Mouse (Mus musculus): ENCODE measurements around the gene Sys1.

The Sys1 gene

GRCm38 (mm10) chr2:164456864-164457300 lies at the start of gene Sys1:
Sys1 (plus strand) TSS chr2:164456964.
- in situ Hi-C loops (cut with MboI; ENCODE audit: unreplicated experiment in 2 of 2) = loop anchor here (5.0 kb wide), 2 partner anchors 40 to 270 kb away; no protein-coding TSS in a partner anchor

GRCm38 (mm10) chr2:164407708-164408107 lies 49.1 kb upstream of the Sys1 start:
- in situ Hi-C loops (cut with MboI; ENCODE audit: unreplicated experiment in 2 of 2) = no loop called here

- in situ Hi-C loops (cut with MboI; ENCODE audit: unreplicated experiment in 2 of 2) = loop anchor here in 1 of 2 experiments (5.0 kb wide), 1 partner anchor 308 kb away; no protein-coding TSS in a partner anchor
These were observed 42.6 kb upstream of the Sys1 start for GRCm38 (mm10) chr2:164414167-164414566.

- in situ Hi-C loops (cut with MboI; ENCODE audit: unreplicated experiment in 2 of 2) = loop anchor here in 1 of 2 experiments (5.0 kb wide), 1 partner anchor 308 kb away; no protein-coding TSS in a partner anchor
These were observed 42.2 kb upstream of the Sys1 start for GRCm38 (mm10) chr2:164414581-164414980.

- in situ Hi-C loops (cut with MboI; ENCODE audit: unreplicated experiment in 2 of 2) = loop anchor here (5.0 kb wide), 3 partner anchors 40 to 310 kb away; partner anchors contain the start of gene Sys1 (in 2 of the 2)
These were observed 39.6 kb upstream of the Sys1 start for GRCm38 (mm10) chr2:164417198-164417597.

GRCm38 (mm10) chr2:164418308-164418875 lies 38.4 kb upstream of the Sys1 start:
- in situ Hi-C loops (cut with MboI; ENCODE audit: unreplicated experiment in 2 of 2) = loop anchor here (5.0 kb wide), 3 partner anchors 39 to 309 kb away; partner anchors contain the start of gene Sys1 (in 2 of the 2)

- in situ Hi-C loops (cut with MboI; ENCODE audit: unreplicated experiment in 2 of 2) = loop anchor here (5.0 kb wide), 3 partner anchors 38 to 308 kb away; partner anchors contain the start of gene Sys1 (in 2 of the 2)
These were observed 37.3 kb upstream of the Sys1 start for GRCm38 (mm10) chr2:164419489-164419888.

GRCm38 (mm10) chr2:164421306-164421705 lies 35.5 kb upstream of the Sys1 start:
- in situ Hi-C loops (cut with MboI; ENCODE audit: unreplicated experiment in 2 of 2) = no loop called here

- in situ Hi-C loops (cut with MboI; ENCODE audit: unreplicated experiment in 2 of 2) = no loop called here
These were observed 34.8 kb upstream of the Sys1 start for GRCm38 (mm10) chr2:164421979-164422378.

- in situ Hi-C loops (cut with MboI; ENCODE audit: unreplicated experiment in 2 of 2) = no loop called here
These were observed 33.9 kb upstream of the Sys1 start for GRCm38 (mm10) chr2:164422675-164423393.

- in situ Hi-C loops (cut with MboI; ENCODE audit: unreplicated experiment in 2 of 2) = no loop called here
These were observed 33.3 kb upstream of the Sys1 start for GRCm38 (mm10) chr2:164423464-164423863.

GRCm38 (mm10) chr2:164424406-164424805 lies 32.4 kb upstream of the Sys1 start:
- in situ Hi-C loops (cut with MboI; ENCODE audit: unreplicated experiment in 2 of 2) = no loop called here

GRCm38 (mm10) chr2:164425401-164425800 lies 31.4 kb upstream of the Sys1 start:
- in situ Hi-C loops (cut with MboI; ENCODE audit: unreplicated experiment in 2 of 2) = no loop called here

GRCm38 (mm10) chr2:164426121-164426520 lies 30.6 kb upstream of the Sys1 start:
- in situ Hi-C loops (cut with MboI; ENCODE audit: unreplicated experiment in 2 of 2) = no loop called here

GRCm38 (mm10) chr2:164426952-164427351 lies 29.8 kb upstream of the Sys1 start:
- in situ Hi-C loops (cut with MboI; ENCODE audit: unreplicated experiment in 2 of 2) = no loop called here

GRCm38 (mm10) chr2:164428451-164428850 lies 28.3 kb upstream of the Sys1 start:
- in situ Hi-C loops (cut with MboI; ENCODE audit: unreplicated experiment in 2 of 2) = no loop called here

- in situ Hi-C loops (cut with MboI; ENCODE audit: unreplicated experiment in 2 of 2) = no loop called here
These were observed 26.7 kb upstream of the Sys1 start for GRCm38 (mm10) chr2:164429881-164430615.

GRCm38 (mm10) chr2:164430697-164431096 lies 26.1 kb upstream of the Sys1 start:
- in situ Hi-C loops (cut with MboI; ENCODE audit: unreplicated experiment in 2 of 2) = no loop called here

- in situ Hi-C loops (cut with MboI; ENCODE audit: unreplicated experiment in 2 of 2) = no loop called here
These were observed 24.9 kb upstream of the Sys1 start for GRCm38 (mm10) chr2:164431676-164432465.

- in situ Hi-C loops (cut with MboI; ENCODE audit: unreplicated experiment in 2 of 2) = no loop called here
These were observed 24.1 kb upstream of the Sys1 start for GRCm38 (mm10) chr2:164432541-164433191.

Measured in v-Abl transformed pro-B cells (cell line).